Mouse (Mus musculus) kidney, postnatal 25 days (tissue): Measurements from ENCODE around the gene Clec16a.

Experiments
- DNase-seq, 2 experiments: peaks; one replicate each; pipeline ENCODE4 v3.0.0; 2021; ENCODE audit warnings: mixed read lengths in 2 of 2

Clec16a gene

DNA sequence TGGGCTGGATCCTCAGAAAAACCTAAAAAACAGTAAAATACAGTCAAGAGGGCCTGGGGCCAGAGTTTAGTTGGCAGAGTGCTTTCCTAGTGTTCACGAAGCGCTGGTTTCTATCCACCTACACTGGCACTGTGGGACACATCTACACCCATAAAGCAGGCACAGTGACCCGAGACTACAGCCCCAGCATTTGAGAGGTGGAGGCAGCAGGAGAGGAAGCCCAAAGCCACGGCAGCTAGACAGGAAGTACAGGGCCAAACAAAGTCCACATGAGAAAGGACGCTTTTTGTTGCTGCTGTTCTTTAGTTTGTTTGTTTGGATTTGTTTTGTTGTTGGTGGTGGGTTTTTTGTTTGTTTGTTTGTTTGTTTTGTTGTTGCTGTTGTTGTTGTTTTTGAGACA is 8.8 kb upstream of the Clec16a start:
- DNase-seq = no peak

DNA sequence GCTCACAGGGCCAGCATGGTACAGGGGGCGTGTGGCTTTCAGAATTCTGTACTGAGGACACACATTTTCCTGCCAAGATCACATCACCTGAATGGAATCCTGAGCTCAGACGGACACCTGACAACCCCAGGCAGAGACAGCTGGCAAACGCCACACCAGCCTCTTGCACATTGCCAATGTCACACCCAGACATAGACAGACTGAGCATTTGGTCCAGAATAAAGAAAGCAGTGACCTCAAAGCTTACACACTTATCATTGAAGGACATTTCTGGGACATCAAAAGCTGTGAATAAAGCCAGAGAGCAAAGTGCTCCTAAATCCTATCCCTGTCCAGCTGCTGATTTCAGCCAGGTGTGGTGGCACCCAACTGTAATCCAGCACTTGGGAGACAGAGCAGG is 8.2 kb upstream of the Clec16a start:
- no peak for DNase-seq

DNA sequence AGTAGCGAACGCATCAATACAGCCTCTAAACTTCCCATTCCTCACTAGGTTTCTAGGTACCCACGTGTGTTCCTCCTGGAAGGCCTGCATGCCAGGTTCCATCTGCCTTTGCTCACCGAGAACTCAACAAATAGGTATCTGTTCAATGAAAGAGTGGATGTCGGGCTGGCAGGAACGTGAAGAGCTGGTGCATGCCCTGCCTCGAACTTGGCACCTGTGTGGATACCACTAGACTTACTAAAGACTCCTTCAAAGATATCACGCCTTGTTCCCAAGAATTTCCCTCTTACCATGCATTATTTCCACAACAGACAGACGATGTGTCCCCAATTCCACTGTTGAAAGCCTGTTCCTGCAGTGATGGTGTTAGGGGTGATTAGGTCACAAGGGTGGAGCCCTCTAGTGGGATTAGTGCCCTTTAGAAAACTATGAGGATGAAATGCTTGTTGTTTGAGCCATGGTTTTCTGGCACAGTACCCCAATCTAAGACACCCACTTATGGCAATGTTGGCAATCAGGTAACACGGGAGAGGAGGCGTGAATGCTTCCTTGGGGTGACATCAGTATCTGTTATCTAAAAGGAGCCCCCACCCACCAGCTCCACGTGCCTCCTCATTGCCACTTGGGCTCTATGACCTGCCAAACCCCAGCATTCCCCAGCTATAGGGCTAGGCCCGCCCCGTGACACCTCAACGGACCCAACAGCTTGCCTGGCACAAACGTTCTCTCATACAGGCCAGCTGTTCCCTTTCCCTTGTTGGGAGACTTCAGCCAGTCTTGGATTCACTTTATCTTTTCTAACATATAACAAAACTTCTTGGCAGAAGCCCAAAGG is 4.2 kb upstream of the Clec16a start:
- no peak for DNase-seq

DNA sequence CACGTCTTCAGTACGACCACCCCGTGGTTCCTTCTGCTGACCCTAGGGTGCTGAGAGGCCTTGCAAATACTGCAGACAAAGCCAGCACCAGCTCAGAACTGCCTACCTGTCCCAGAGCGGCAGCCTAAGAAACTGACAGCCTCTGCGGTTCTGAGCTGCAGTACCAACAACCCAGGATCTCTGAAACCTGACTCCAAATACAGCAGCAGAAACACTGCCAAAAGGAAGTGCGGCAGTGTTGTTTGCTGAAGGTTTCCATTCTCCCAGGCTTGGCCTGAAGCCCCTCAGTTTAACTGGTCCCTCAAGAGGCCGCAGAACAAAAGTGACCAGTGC is 3.6 kb upstream of the Clec16a start:
- peak in 1 of 2 experiments; percentile 8 for DNase-seq

DNA sequence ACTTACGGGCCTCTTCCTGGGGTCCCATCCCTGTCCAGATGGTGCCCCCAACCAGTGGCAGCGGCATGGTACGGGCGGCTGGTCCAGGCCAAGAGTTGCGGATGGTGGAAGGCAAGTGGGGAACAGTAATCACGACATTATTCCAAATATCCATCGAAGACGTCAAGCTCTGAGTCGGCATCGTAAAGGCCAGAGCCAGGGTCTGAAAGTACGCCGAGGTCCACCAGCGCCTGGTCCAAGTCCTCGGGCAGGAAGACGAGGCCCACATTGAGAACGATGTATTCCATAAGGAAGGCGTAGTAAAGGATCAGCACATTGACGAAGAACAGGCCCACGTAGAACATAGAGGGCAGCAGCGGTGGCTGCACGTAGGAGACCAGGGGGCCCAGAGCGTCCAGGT is 2.9 kb upstream of the Clec16a start:
- DNase-seq = peak; percentile 10 to 40

DNA sequence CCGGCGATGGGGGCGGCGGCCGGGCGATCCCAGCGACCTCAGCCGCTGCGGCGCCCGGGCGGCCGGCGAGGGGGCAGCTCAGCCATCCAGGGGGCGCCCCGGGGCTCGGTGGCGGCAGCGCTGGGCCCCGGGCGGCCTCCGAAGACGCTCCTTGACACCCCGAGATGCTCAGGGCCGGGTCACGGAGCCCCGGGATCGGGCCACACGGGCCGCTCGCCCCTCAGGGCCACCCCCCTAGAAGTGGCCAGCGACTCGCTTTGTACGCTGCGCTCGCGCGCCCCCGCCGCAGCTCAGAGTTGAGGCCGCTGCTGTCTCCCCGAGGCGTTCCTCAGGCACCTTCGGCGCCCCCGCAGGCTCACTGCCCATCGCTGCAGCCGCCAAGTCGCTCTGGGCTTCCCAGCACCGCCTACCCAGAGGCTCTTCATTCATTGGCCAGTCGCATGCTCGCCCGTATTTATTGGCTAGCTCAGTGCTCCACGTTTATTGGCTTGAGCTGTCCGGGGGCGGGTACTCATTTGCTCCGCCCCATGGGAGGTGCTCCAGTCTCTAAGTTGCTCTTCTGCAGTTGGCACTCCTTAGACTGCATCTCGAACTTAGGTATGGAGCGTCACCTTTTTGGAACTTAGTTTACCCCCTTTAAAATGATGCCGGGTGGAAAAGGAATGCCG is 2.3 kb upstream of the Clec16a start, which contains the start of gene Dexi:
Dexi (minus strand) TSS at position 357 of the 668 bp plus-strand sequence.
- DNase-seq = peak; percentile 95 to 98

DNA sequence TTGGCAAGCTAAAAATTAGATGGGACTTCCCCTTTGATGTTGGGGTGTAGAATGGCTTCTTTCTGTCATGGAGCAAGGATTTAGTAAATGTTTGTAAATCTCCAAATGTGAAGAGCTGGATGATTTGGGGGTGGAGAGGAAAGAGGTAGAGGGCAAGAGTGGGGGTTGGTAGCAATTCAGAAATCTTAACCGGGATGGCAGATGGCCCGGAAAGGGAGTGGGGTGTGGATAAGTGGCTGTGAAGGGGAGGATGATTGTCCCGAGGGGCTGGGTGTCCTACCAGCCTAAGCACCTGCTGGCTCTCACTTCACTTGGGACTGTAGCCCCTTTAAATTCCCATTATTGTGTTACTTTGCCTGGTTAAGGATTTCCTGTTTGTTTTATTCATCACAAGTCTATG is 1.7 kb downstream of the Clec16a start:
- DNase-seq = no peak

DNA sequence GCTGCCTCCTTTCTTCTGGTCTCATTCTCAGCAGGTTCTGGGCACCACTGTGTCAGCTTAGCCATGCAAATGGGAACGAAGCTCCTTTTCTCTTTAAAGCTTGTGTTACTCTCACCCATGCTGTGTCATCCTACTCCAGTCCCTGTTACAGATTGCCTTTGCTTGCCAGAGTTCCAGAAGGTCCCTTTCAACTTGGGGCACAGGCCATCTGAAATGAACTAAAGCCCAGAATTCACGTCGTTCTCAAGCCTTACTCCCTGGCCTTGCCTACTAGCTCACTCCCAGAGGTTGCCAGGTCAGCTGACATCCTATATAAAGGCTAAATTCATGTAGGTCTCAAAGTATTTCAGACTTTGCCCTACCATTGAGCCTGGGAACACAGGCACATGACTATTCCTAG is 3.8 kb downstream of the Clec16a start:
- DNase-seq = no peak

DNA sequence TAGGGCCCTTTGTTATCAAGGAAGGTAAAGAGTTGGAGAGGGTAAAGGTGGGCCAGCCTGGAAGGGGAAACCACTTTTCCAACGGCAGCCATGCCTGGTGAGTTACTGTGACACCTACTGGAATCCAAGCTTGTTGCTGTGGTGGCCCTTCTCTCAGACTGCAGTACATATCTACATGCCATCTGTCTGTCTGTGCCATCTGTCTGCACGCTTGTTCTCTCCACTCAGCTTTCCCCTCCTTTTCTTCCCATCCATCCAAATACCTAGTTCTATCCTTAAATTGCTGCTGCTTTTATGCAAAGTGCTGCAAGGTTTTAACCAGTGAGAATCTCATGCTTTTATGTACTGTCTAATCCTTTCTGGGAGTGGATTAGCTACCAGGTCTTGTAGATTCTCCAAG is 4.5 kb downstream of the Clec16a start:
- no peak for DNase-seq

DNA sequence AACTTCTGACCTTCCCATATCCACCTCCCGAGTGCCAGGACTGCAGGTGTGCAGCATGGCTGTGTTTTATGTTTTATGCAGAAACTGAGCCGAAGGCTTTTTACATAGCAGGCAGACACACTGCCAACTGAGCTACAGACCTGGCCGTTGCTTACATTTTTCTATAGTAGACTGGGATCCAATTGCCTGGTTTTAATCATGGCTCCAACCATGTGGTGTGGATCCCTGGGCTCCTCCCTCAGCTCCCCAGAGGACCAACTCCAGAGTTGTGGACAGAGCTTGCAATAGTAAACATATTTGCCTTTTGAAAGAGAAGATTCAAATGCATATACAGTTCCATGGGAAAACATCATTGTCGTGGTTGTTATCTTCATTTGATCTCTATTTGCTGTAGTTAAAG is 6.5 kb downstream of the Clec16a start:
- no peak for DNase-seq

DNA sequence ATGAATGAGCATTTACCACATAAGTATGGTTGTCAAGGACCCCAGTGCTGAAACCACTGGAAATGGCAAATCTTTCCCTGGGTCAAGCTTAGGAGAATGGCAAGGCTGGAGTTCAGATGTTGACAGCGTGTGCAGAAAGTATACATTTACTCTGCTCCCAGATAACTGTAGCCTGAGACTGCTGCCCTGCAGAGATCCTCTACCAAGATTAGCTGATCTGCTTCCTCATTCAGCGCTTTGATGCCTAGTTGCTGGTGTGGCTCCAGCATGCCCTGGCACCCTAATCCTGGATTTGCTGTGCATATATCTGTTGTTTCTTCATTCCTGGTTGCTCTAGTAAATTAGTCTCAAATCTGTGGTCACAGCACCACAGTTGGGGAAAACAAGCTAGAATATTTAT is 8.7 kb downstream of the Clec16a start:
- DNase-seq = no peak

DNA sequence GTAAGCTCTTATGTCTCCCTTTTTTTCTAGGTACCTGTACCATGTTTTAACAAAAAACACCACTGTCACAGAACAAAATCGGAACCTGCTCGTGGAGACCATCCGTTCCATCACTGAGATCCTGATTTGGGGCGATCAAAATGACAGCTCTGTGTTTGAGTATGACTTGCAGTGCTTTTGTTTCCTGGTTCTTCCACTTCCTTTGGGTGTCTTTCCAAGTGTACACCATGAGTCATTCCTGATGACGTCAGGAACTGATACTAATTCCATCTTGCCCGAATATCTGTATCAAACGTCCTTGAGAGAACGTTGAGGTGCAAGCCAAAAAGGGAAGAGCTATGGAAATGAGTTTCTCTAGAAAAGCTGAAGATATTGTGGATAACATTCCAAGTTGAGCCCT is 14.9 kb downstream of the Clec16a start:
- no peak for DNase-seq

DNA sequence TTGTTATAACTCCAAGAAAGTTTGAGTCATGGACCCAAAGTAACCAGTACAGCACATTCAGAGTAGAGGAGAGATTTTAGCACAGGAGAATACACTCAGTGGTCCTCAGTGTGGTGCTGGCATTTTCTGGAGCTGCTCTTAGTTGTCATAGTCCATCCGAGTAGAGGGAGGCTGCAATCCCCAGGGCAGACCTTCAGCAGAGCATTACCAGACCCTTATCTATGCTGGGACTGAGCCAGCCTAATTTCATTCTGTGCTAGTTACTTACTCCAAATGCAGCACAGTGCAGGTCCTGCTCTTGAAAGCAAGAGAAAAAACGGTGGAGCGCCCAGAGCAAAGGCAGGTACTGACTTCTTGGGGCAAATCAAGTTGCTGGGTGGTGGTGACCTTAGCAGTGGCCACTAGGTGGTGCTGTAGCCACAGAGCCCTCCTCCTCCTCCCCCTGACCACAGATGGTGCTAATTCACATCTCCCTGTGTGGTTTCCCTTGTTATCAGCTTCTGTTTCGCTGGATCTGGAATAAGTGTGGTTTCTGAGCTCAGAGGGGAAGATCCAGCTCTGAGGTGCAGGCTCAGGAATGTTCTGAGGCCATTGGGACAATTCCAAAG is 20.2 kb downstream of the Clec16a start:
- DNase-seq = peak; percentile 60 to 71

DNA sequence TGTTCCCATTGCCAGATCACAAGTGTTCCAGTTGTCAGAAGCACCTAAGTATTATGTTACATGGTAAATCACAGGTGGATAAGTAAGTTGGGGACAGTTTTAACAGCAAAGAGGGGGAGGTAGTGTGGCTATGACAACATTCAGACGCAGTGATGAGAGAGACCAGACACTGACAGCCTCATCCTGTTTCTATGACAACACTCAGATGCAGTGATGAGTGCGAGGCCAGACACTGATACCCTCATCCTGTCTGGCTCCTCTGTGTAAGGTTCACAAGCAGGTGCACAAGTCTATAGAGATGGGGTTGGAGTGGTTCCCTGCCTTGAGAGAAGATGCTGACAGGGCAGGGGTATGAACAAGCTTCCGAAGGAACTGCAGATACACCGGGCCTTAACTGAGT is 22.0 kb downstream of the Clec16a start:
- no peak for DNase-seq

DNA sequence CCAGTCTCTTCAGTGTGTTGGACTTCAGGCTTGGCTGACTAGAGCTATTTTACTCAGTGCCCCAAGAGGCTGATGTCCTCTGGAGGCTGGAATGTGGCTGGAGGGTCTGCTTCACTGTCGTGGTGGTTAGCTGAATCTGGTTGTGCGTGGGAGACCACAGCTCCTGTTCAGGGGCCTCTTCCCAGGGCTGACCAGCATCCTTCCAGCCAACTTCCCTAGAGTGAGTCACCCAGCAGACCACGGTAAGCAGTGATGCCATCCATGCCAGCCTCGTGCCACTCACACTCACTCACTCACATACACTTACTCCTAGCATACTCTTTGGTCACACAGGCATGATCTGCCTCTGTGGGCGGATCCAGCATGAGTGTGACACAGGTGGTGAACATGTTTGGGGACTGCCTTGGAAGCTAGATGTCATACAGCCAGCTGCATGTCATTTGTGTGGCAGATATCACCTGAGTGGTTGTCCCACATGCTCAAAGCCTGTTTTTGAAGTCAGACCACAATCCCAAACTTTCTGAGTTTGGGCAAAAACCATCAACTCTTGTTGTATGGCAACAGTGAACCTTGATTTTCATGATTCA is 24.8 kb downstream of the Clec16a start:
- no peak for DNase-seq

DNA sequence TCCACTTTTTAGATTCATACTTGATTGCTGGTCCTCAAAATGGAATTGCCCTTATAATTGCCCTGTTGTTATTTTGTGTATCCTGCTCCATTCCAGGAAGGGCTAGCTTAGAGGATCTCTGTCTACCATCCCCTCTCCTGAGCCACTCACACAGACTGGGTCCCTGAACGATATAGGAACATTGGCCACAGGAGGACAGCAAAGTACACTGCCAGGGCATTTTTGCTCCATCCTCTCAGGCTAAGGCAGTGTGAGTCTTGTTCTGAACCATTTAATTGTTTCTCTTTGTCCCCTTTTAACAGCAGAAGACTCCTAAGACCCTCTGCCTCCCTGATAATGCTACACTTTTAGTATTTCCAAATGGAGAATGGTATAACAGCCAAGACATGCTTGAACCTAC is 25.6 kb downstream of the Clec16a start:
- DNase-seq = peak; percentile 57 to 77

DNA sequence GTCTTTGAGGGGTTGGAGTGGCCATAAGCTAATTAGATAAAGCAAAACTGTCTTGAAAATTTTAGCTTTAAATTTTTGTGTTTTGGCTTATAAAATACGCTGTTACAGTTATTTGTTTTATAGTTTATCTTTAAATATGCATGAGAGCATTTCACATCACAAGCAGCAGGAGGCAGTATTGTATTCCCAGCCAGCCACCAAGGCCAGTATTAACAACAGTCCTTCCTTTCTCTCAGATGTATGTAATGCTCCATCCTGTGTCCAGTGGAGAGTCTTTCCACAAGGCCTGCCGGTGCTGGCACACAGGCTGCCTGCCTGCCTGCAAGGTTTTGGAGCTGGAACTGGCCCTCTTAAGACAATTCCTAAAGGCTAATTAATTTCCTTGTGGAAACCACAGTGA is 26.7 kb downstream of the Clec16a start:
- DNase-seq = no peak

DNA sequence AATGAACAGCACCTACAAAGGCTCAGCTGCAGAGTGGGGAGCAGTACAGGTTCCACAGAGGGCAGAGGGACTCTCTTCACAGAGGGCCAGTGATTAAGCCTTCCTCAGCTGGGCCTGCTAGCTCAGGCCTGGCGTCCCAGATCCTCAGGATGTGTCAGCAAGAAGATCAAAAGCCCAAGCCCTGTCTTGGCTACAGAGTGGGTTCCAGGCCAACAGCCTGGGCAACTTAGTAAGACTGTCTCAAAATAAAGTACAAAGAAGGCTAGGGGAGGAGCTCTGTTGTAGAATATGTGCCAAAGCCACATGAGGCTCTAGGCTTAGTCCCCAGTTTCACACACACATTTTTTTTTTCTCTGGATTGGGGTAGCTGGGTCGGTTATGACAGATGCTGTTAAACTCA is 29.8 kb downstream of the Clec16a start:
- no peak for DNase-seq

DNA sequence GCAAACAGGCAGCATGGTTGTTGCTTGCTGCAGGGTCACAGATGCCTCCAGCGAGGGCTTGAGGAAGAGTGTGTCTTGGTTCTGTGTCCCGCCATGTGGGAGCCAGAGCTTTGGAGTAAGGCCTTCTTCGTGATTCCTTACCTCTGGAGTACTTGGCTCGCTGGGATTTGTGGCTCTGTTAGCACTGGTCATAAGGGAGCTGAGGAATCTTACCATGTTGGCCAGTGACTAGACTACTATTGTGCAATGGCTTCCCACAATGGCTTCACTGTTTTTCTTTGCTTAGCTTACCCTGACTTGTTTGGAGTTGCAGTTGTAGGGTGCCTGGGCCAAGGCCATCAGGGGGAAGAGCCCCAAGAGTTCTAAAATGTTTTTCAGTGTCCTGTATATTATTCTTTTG is 30.8 kb downstream of the Clec16a start:
- DNase-seq = no peak

DNA sequence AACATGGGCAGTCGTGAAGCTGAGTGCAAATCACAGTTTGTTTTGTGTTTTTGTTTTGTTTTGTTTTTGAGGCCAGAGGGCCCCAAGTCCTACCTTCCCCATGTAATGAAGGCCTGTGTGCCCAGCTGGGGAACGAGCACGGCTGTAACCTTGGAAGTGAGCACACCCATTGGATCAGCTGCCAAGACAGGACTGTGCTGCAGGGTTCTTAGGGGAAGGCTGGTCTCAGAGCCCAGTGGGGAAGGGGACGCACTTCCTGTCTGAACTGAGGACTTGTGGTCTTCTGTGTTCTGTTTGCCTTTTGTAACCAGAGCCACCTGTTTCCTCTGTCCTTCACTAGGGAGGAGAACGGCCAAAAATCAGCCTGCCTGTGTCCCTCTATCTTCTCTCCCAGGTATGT is 32.4 kb downstream of the Clec16a start:
- no peak for DNase-seq

DNA sequence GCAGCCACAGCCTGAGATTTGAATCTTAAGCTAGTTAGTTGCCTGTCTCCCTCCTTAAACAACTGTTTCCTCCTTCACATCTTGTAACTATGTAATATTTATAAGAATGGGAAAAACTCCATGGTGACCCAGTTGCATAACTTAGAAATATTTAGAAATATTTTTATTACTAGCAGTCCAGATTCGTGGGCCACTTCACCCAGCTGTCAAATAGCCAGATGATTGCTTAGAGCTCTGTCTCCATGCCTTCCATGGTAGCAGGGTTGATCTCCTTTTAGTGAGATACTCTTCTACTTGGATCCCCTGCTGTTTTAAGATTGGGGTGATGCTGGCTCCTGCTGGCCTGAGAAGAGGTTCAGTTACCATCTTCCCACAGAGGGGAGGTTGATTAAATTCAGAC is 33.2 kb downstream of the Clec16a start:
- DNase-seq = no peak

DNA sequence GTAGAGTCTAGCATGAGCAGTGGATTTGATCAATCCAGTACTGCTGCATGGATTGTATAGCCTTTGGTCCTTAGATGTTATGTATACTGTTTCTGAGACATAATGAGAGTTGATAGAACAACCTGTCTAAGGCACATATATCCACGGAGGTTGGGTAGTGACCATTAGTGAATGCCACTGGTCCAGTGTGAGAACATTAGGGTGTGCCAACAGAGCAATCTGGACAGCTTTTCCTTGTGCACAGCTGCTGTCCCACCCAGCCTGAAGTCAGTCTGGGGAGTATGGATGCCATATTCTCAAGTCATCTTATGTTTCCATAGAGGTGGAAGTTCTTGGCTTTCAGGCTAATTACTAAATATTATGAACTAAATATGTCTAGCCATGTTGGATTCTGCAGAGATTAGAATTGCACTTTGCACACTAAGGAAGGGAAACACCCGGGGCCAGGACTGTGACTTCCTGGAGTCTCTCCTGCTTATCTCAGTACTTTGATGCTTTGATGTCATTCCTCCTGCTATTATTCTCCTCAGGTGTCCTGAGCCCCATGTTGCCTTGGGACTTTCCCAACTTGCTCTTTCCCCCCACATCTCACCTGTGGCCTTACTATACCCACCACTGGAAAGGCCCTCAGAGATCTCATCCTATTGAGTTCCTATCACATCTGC is 36.2 kb downstream of the Clec16a start:
- no peak for DNase-seq

DNA sequence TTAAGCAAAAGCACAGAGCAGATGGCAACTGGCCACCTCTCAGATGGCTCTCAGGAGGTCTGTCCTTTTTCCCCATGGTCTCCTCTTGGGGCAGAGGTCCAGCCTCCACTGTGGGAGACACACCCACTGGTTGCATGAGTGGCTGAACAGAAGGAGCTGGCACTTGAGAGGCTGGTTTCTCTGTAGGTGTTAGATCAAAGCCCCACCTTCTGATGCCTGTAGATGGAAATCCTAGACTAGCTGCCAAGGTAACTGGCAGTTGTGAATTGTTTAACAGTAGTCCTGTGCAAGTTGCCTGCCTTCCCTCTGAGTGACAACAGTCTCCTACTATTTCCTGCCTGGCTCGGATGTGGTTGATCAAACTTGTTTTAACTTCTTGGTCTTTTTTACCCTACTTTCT is 40.0 kb downstream of the Clec16a start:
- no peak for DNase-seq
